Mouse (Mus musculus): ENCODE results near the gene Iqcf6.

DNA sequence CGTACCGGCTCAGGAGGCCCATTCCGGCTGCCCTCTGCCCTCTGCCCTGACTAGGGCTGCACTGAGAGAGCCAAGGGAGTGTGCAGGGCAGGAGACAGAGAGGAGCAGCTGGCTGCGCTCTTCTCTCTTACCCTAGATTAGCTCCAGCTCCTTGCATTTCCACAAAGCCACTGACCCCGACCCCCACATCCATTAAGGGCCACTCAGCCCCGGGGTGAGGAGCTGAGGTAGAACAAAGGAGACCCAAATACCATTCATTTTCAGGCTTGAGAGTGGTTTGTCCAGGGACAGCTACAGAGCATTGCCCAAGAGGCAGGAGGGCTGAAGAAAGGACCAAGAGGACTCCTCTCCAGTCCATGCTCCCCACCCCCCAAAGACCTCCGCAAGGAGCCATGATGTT, 33.1 kb downstream of the Iqcf6 start:
- TF ChIP-seq CTCF (conservative IDR thresholded peaks at IDR 0.05; ENCODE audit: low read length), result no peak
- TF ChIP-seq NANOG (IDR thresholded peaks at IDR 0.05; ENCODE audit: borderline replicate concordance, low read length), result no peak

All from E14TG2a.4 (cell line).